Mouse (Mus musculus): ENCODE measurements at regions not wholly inside any gene's neighbourhood (a gene's known extent, or its start where the extent isn't known, plus 50 kb on each side); places are given as distances from the start of the nearest gene placed in this dataset.

GRCm38 (mm10) chr12:106376783-106377182, 366.8 kb downstream of the Vrk1 start:
- TF ChIP-seq GATA1 (IDR thresholded peaks at IDR 0.05; ENCODE audit: borderline replicate concordance, low read length) (no peak), FLI1 (IDR thresholded peaks at IDR 0.05; ENCODE audit: low read length) (no peak)
